Mouse (Mus musculus) small intestine, adult 2 months (tissue): ENCODE data around the gene Selenom. TPM values are rescaled to one million over a fixed set of nuclear protein-coding genes. Genes with fewer than 3 reads are reported as not detected.

Source experiments
- H3K27ac ChIP-seq: fragments of 200-500 bp; 2 replicates; pipeline ENCODE4 v1.5.1; 2012; ENCODE audit warnings: low read depth, low read length, control low read depth, inconsistent platforms; ENCODE audit not compliant: insufficient read depth
- H3K27me3 ChIP-seq: fragments of 200-500 bp; 2 replicates; pipeline ENCODE4 v1.6.1; 2012; ENCODE audit warnings: mild to moderate bottlenecking, moderate library complexity, low read length, inconsistent platforms; ENCODE audit not compliant: control insufficient read depth, insufficient read depth
- H3K36me3 ChIP-seq: fragments of 200-500 bp; 2 replicates; pipeline ENCODE4 v1.6.1; 2012; ENCODE audit warnings: mild to moderate bottlenecking, low read length, control low read depth, inconsistent platforms; ENCODE audit not compliant: control insufficient read depth, insufficient read depth
- H3K4me1 ChIP-seq: fragments of 200-500 bp; 2 replicates; pipeline ENCODE4 v1.6.1; 2012; ENCODE audit warnings: low read length, inconsistent platforms, mixed read lengths; ENCODE audit not compliant: control insufficient read depth, insufficient read depth, insufficient read length
- H3K4me3 ChIP-seq: fragments of 200-500 bp; 2 replicates; pipeline ENCODE4 v1.5.1; 2012; ENCODE audit warnings: low read depth, mild to moderate bottlenecking, control low read depth, inconsistent platforms, low read length, moderate library complexity
- CTCF ChIP-seq: fragments of 200-500 bp; IDR thresholded peaks from 2 replicates; pipeline ENCODE4 v1.5.1; 2012; ENCODE audit warnings: low read depth, mild to moderate bottlenecking, control low read depth, inconsistent platforms, low read length, moderate library complexity, mixed read lengths; ENCODE audit not compliant: insufficient replicate concordance, insufficient read length; ENCODE audit errors: extremely low read depth
- POLR2A ChIP-seq: fragments of 200-500 bp; IDR thresholded peaks from 2 replicates; pipeline ENCODE4 v1.6.1; 2012; ENCODE audit warnings: low read depth, mild to moderate bottlenecking, control low read depth, inconsistent platforms, low read length, moderate library complexity
- WGBS: fragments of 180-500 bp; shearing (Covaris S2); methylation state at CpG from one replicate; pipeline ENCODE4 v1.1.7; 2018; 5-methylcytosine and 5-hydroxymethylcytosine counted together
- polyA plus RNA-seq: library from polyadenylated mRNA; depleted of rRNA; stranded (reverse); fragments of >200 nt; gene quantifications from 2 replicates; pipeline ENCODE4 v1.2.3, GENCODE M21; 2012; rRNA removed

The Selenom gene
- polyA plus RNA-seq = 107 and 174 TPM in 2 replicates

GRCm38 (mm10) chr11:3514529-3515054 is at the start of gene Selenom:
Selenom (plus strand) TSS chr11:3514684.
- peaks cover 21% of the 10 kb centered on the region for H3K4me1 ChIP-seq
- peaks cover 6% of the 10 kb centered on the region for H3K27me3 ChIP-seq
- 0 out of 2 replicates have a peak, but pooled peaks cover 2% of the 10 kb centered on the region for H3K36me3 ChIP-seq
- TF ChIP-seq CTCF = peak; percentile 98
- TF ChIP-seq POLR2A = peak; percentile 55; the same call in 1 of the 2 replicates
- under 1% methylated on average over 26 of the region's 26 CpGs for WGBS
- H3K4me3 ChIP-seq = peak within 1 kb of the TSS; percentile 71
- H3K27ac ChIP-seq = peak within 1 kb of the TSS; percentile 28; the same call in 1 of the 2 replicates

- H3K4me1 ChIP-seq = peaks cover 14% of the 10 kb centered on the region; the same call in 1 of the 2 replicates
- H3K27ac ChIP-seq = peak overlapping the region; percentile 76
- no peaks in the 10 kb centered on the region for H3K27me3 ChIP-seq
- WGBS = 14% methylated on average over 11 of the region's 11 CpGs
- peak; percentile 64; the same call in 1 of the 2 replicates for TF ChIP-seq POLR2A
- TF ChIP-seq CTCF = no peak
- no peaks in the 10 kb centered on the region for H3K36me3 ChIP-seq
- peak overlapping the region; percentile 57 for H3K4me3 ChIP-seq
Measured at GRCm38 (mm10) chr11:3471448-3471850, 43.0 kb upstream of the Selenom start.

GRCm38 (mm10) chr11:3472484-3472883 is 42.0 kb upstream of the Selenom start:
- no peaks in the 10 kb centered on the region for H3K36me3 ChIP-seq
- 20% methylated on average over 1 of the region's 1 CpGs for WGBS
- H3K4me3 ChIP-seq = no peak overlapping the region
- H3K27ac ChIP-seq = no peak overlapping the region
- TF ChIP-seq CTCF (peak; percentile 91; the same call in 1 of the 2 replicates), POLR2A (no peak)
- no peaks in the 10 kb centered on the region for H3K27me3 ChIP-seq
- peaks cover 14% of the 10 kb centered on the region; the same call in 1 of the 2 replicates for H3K4me1 ChIP-seq

GRCm38 (mm10) chr11:3474480-3475115 is 39.9 kb upstream of the Selenom start:
- no peaks in the 10 kb centered on the region for H3K36me3 ChIP-seq
- peaks cover 11% of the 10 kb centered on the region; the same call in 1 of the 2 replicates for H3K4me1 ChIP-seq

DNA sequence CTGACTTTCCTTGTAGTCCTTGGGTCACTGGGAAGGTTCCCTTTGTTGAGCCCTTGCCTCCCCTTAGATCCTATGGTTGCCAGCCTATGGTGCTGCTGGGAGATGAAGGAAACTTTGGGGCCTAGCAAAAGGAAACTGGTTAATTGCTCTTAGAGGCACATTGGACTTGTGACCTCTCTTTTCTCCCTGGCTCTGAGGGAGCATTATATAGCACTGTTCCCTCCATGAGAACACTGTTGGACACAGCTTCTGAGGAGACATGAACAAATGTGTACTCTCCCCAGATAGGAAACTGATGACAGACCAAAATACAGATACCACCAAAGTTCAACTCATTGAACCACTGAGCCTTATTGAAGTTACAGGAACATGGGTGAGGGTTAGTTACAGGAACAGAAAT is 39.0 kb upstream of the Selenom start:
- Histone ChIP-seq H3K4me1 (peaks cover 13% of the 10 kb centered on the region; the same call in 1 of the 2 replicates), H3K4me3 (no peak overlapping the region), H3K27ac (peak overlapping the region; percentile 9; the same call in 1 of the 2 replicates), H3K36me3 (no peaks in the 10 kb centered on the region), H3K27me3 (no peaks in the 10 kb centered on the region)
- no peak for TF ChIP-seq CTCF
- no peak for TF ChIP-seq POLR2A

More at GRCm38 (mm10) chr11:3474480-3475115, 39.9 kb upstream of the Selenom start:
- H3K4me3 ChIP-seq = no peak overlapping the region
- no peaks in the 10 kb centered on the region for H3K27me3 ChIP-seq
- no peak overlapping the region for H3K27ac ChIP-seq
- TF ChIP-seq POLR2A (no peak), CTCF (peak; percentile 84; the same call in 1 of the 2 replicates)
- 82% methylated on average over 7 of the region's 7 CpGs for WGBS

- Histone ChIP-seq H3K27ac (no peak overlapping the region), H3K4me1 (peaks cover 21% of the 10 kb centered on the region), H3K4me3 (no peak overlapping the region), H3K36me3 (no peaks in the 10 kb centered on the region), H3K27me3 (no peaks in the 10 kb centered on the region)
- TF ChIP-seq POLR2A (no peak), CTCF (no peak)
- 79% methylated on average over 11 of the region's 11 CpGs for WGBS
Measured at GRCm38 (mm10) chr11:3483980-3484642, 30.4 kb upstream of the Selenom start.

DNA sequence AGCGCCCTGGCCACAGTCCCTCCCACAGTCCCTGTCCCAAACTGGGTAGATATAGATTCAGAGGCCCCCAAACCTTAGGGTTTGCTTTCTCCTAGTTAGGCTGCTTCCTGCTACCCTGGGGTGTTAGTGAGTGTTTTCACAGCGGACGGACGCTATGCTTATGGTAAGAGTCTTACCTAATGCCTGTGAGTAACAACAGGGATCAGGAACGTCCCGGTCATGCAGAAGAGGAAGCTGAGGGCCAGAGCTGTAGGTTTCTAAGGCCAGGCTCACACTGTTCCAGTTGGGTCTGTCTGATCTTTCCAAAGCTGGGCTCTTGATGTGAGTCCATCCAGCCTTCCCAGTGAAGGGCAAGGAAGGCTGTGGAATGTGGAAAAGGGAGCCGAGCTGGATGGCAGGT is 28.1 kb upstream of the Selenom start:
- H3K4me1 ChIP-seq = peaks cover 18% of the 10 kb centered on the region
- H3K27me3 ChIP-seq = no peaks in the 10 kb centered on the region
- no peaks in the 10 kb centered on the region for H3K36me3 ChIP-seq
- WGBS = 29% methylated on average over 7 of the region's 7 CpGs
- TF ChIP-seq CTCF (no peak), POLR2A (no peak)
- H3K27ac ChIP-seq = no peak overlapping the region
- H3K4me3 ChIP-seq = no peak overlapping the region
